Mouse (Mus musculus) embryonic facial prominence, embryonic 11.5 days (tissue): ENCODE measurements at regions not wholly inside any gene's neighbourhood (a gene's known extent, or its start where the extent isn't known, plus 50 kb on each side); places are given as distances from the start of the nearest gene placed in this dataset.

Experiments used
- ATAC-seq: fragments of 200-750 bp; cut with Nextera tagmentation; replicated peaks from 2 replicates; pipeline ENCODE4 v1.8.0; 2017; ENCODE audit warnings: low read depth; ENCODE audit not compliant: insufficient number of reproducible peaks, low FRiP score, low TSS enrichment
- DNase-seq: peaks from one replicate; pipeline ENCODE4 v3.0.0-alpha.2; 2015; ENCODE audit warnings: low spot score
- H3K27ac ChIP-seq: fragments of 300-500 bp; sonication (generic); replicated peaks from 2 replicates; pipeline ENCODE4 v1.5.1; 2014; ENCODE audit warnings: mild to moderate bottlenecking, low read depth, low read length, control low read depth
- H3K27me3 ChIP-seq: fragments of 300-500 bp; sonication (generic); 2 replicates; pipeline ENCODE4 v1.6.1; 2014; ENCODE audit warnings: mild to moderate bottlenecking, low read length, moderate library complexity, mixed read lengths; ENCODE audit not compliant: control insufficient read depth, insufficient read depth
- H3K36me3 ChIP-seq: fragments of 300-500 bp; sonication (generic); replicated peaks from 2 replicates; pipeline ENCODE4 v1.6.1; 2014; ENCODE audit warnings: low read depth, mild to moderate bottlenecking, low read length, moderate library complexity, mixed read lengths; ENCODE audit not compliant: control insufficient read depth, insufficient read depth
- H3K4me1 ChIP-seq: fragments of 300-500 bp; sonication (generic); 2 replicates; pipeline ENCODE4 v1.6.1; 2014; ENCODE audit warnings: low read length, mixed read lengths; ENCODE audit not compliant: control insufficient read depth, insufficient read depth
- H3K4me2 ChIP-seq: fragments of 300-500 bp; sonication (generic); 2 replicates; pipeline ENCODE4 v1.6.1; 2014; ENCODE audit warnings: low read depth, mild to moderate bottlenecking, control low read depth, low read length, moderate library complexity
- H3K4me3 ChIP-seq: fragments of 300-500 bp; sonication (generic); 2 replicates; pipeline ENCODE4 v1.5.1; 2014; ENCODE audit warnings: low read depth, low read length, control low read depth
- H3K9ac ChIP-seq: fragments of 300-500 bp; sonication (generic); replicated peaks from 2 replicates; pipeline ENCODE4 v1.6.1; 2014; ENCODE audit warnings: mild to moderate bottlenecking, control low read depth, low read length
- H3K9me3 ChIP-seq: fragments of 300-500 bp; sonication (generic); replicated peaks from 2 replicates; pipeline ENCODE4 v1.6.1; 2016; ENCODE audit warnings: mild to moderate bottlenecking, low read length, inconsistent platforms, mixed read lengths; ENCODE audit not compliant: control insufficient read depth
- WGBS: fragments of 180-500 bp; shearing (Covaris S2); extraction: QIAGEN DNeasy Blood & Tissue Kit; methylation state at CpG from one replicate; pipeline ENCODE4 v1.1.7; 2014; 5-methylcytosine and 5-hydroxymethylcytosine counted together

GRCm38 (mm10) chr9:73273681-73274080, 160.5 kb downstream of the Rsl24d1 start:
- no peak for DNase-seq
- H3K36me3 ChIP-seq = no peaks in the 10 kb centered on the region
- no peaks in the 10 kb centered on the region for H3K4me1 ChIP-seq
- H3K27me3 ChIP-seq = no peaks in the 10 kb centered on the region
- H3K27ac ChIP-seq = no peak overlapping the region
- no peaks in the 10 kb centered on the region for H3K9me3 ChIP-seq
- H3K9ac ChIP-seq = no peak overlapping the region
- H3K4me2 ChIP-seq = no peak overlapping the region
- H3K4me3 ChIP-seq = no peak overlapping the region
- 84% methylated on average over 4 of the region's 4 CpGs for WGBS
- ATAC-seq = no peak

GRCm38 (mm10) chr9:73275671-73276070, 162.4 kb downstream of the Rsl24d1 start:
- Histone ChIP-seq H3K27ac (no peak overlapping the region), H3K4me3 (no peak overlapping the region), H3K9ac (no peak overlapping the region), H3K4me1 (no peaks in the 10 kb centered on the region), H3K27me3 (no peaks in the 10 kb centered on the region), H3K36me3 (no peaks in the 10 kb centered on the region), H3K4me2 (no peak overlapping the region), H3K9me3 (no peaks in the 10 kb centered on the region)
- 75% methylated on average over 2 of the region's 2 CpGs for WGBS
- no peak for ATAC-seq
- DNase-seq = no peak

GRCm38 (mm10) chr9:73295287-73295686, 182.1 kb downstream of the Rsl24d1 start:
- DNase-seq = no peak
- H3K9me3 ChIP-seq = no peaks in the 10 kb centered on the region
- H3K27ac ChIP-seq = no peak overlapping the region
- no peak overlapping the region for H3K4me2 ChIP-seq
- H3K27me3 ChIP-seq = no peaks in the 10 kb centered on the region
- WGBS = 76% methylated on average over 6 of the region's 6 CpGs
- H3K4me3 ChIP-seq = no peak overlapping the region
- H3K4me1 ChIP-seq = no peaks in the 10 kb centered on the region
- H3K9ac ChIP-seq = no peak overlapping the region
- no peaks in the 10 kb centered on the region for H3K36me3 ChIP-seq
- no peak for ATAC-seq

GRCm38 (mm10) chr9:73302156-73302918, 189.1 kb downstream of the Rsl24d1 start:
- Histone ChIP-seq H3K9ac (no peak overlapping the region), H3K4me2 (no peak overlapping the region), H3K4me1 (no peaks in the 10 kb centered on the region), H3K4me3 (no peak overlapping the region), H3K36me3 (no peaks in the 10 kb centered on the region), H3K27ac (no peak overlapping the region), H3K27me3 (no peaks in the 10 kb centered on the region), H3K9me3 (no peaks in the 10 kb centered on the region)
- 90% methylated on average over 5 of the region's 5 CpGs for WGBS
- DNase-seq = peak; percentile 58
- no peak for ATAC-seq

GRCm38 (mm10) chr9:73317048-73317447, 203.8 kb downstream of the Rsl24d1 start:
- ATAC-seq (no peak), DNase-seq (no peak)
- H3K4me1 ChIP-seq = no peaks in the 10 kb centered on the region
- WGBS = 69% methylated on average over 1 of the region's 1 CpGs
- no peaks in the 10 kb centered on the region for H3K9me3 ChIP-seq
- no peak overlapping the region for H3K27ac ChIP-seq
- H3K4me3 ChIP-seq = no peak overlapping the region
- H3K4me2 ChIP-seq = no peak overlapping the region
- no peak overlapping the region for H3K9ac ChIP-seq
- H3K27me3 ChIP-seq = no peaks in the 10 kb centered on the region
- H3K36me3 ChIP-seq = no peaks in the 10 kb centered on the region

- no peak overlapping the region for H3K4me3 ChIP-seq
- H3K9ac ChIP-seq = no peak overlapping the region
- ATAC-seq = no peak
- no peak overlapping the region for H3K27ac ChIP-seq
- H3K4me1 ChIP-seq = no peaks in the 10 kb centered on the region
- no peak for DNase-seq
- no peaks in the 10 kb centered on the region for H3K36me3 ChIP-seq
- H3K27me3 ChIP-seq = no peaks in the 10 kb centered on the region
- H3K4me2 ChIP-seq = no peak overlapping the region
- 96% methylated on average over 2 of the region's 2 CpGs for whole genome bisulfite sequencing
- H3K9me3 ChIP-seq = no peaks in the 10 kb centered on the region
Measured at GRCm38 (mm10) chr9:73319704-73320307, 206.6 kb downstream of the Rsl24d1 start.

- Histone ChIP-seq H3K9ac (no peak overlapping the region), H3K4me2 (no peak overlapping the region), H3K27me3 (no peaks in the 10 kb centered on the region), H3K4me3 (no peak overlapping the region), H3K4me1 (no peaks in the 10 kb centered on the region), H3K27ac (no peak overlapping the region), H3K36me3 (no peaks in the 10 kb centered on the region), H3K9me3 (no peaks in the 10 kb centered on the region)
- DNase-seq = no peak
- no peak for ATAC-seq
Measured at GRCm38 (mm10) chr9:73331066-73331465, 217.8 kb downstream of the Rsl24d1 start.

- 87% methylated on average over 5 of the region's 5 CpGs for WGBS
- no peaks in the 10 kb centered on the region for H3K4me1 ChIP-seq
Measured at GRCm38 (mm10) chr9:73336039-73336438, 222.8 kb downstream of the Rsl24d1 start.

More at GRCm38 (mm10) chr9:73336039-73336438, 222.8 kb downstream of the Rsl24d1 start:
- H3K9me3 ChIP-seq = no peaks in the 10 kb centered on the region
- no peak overlapping the region for H3K27ac ChIP-seq
- no peak overlapping the region for H3K4me2 ChIP-seq
- no peaks in the 10 kb centered on the region for H3K36me3 ChIP-seq
- no peak overlapping the region for H3K9ac ChIP-seq
- ATAC-seq = no peak
- no peak overlapping the region for H3K4me3 ChIP-seq
- DNase-seq = no peak
- H3K27me3 ChIP-seq = no peaks in the 10 kb centered on the region
